Mouse (Mus musculus): ENCODE results near the gene Lsm2. TPM values are rescaled to one million over a fixed set of nuclear protein-coding genes. Genes with fewer than 3 reads are reported as not detected.

The Lsm2 gene
- polyA plus RNA-seq, 1 experiment from 2014 or later = 215 TPM

DNA sequence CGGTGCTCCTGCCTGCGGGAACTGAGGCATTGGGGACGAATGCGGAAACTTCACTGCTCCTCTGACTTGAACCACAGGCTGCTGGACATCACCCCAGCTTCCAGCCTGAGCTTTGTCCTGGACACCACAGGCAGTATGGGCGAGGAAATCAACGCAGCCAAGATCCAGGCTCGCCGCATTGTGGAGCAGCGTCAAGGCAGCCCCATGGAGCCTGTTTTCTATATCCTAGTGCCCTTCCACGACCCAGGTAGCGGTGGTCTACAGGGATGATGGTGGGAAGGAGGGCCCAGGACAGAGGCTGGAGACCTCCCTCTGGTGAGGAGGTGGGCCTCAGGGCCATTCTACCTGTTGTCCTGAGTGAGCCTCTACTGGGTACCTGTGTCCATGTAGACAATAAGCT lies 38.2 kb downstream of the Lsm2 start:
- no peak overlapping the region for H3K27ac ChIP-seq
- H3K4me1 ChIP-seq = peaks cover 65% of the 10 kb centered on the region
- peaks cover 23% of the 10 kb centered on the region for H3K36me3 ChIP-seq
- no peak for ATAC-seq
- no peak overlapping the region for H3K4me2 ChIP-seq
- 81% methylated on average over 11 of the region's 11 CpGs for whole genome bisulfite sequencing (ENCODE audit: insufficient replicate concordance)
- H3K4me3 ChIP-seq = no peak overlapping the region
- H3K27me3 ChIP-seq (replicated peaks) = 0 out of 2 replicates have a peak, but pooled peaks cover 3% of the 10 kb centered on the region
- no peaks in the 10 kb centered on the region for H3K9me3 ChIP-seq (replicated peaks)
- H3K9ac ChIP-seq = no peak overlapping the region

- Histone ChIP-seq H3K4me2 (no peak overlapping the region), H3K9me3 (replicated peaks) (no peaks in the 10 kb centered on the region), H3K4me1 (peaks cover 71% of the 10 kb centered on the region), H3K4me3 (no peak overlapping the region), H3K27me3 (replicated peaks) (0 out of 2 replicates have a peak, but pooled peaks cover 3% of the 10 kb centered on the region), H3K36me3 (peaks cover 16% of the 10 kb centered on the region), H3K27ac (no peak overlapping the region), H3K9ac (no peak overlapping the region)
- WGBS (ENCODE audit: insufficient replicate concordance) = 74% methylated on average over 8 of the region's 8 CpGs
- ATAC-seq = no peak
These were observed 38.9 kb downstream of the Lsm2 start for GRCm38 (mm10) chr17:35020551-35020950.

DNA sequence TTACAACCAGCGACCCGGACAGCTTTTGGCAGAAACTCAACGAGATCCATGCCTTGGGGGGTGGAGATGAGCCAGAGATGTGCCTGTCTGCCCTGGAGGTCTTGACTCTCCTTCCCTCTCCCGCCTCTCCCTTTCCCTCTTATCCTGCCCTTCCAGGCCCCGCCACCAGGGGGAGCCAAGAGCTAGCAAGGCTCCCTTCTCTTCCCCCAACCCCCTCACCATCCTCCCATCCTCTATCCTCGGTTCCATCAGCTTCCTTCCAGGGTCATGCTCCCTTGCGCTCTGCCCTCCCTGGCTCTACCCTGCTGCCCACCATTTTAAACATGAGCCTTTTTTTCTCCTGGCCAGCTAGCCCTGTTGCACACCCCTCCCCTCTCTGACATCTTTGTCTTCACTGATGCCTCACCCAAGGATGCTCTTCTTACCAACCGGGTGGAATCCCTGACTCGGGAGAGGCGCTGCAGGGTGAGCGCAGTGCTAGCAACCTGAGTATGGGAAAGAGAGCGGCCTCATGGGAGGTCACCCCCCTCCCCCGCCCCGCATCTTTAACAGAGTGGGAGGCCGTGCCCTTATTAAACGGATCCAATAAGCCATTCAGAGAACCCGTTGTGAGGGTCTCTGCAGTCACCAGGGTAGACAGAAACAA lies 39.6 kb downstream of the Lsm2 start:
- Histone ChIP-seq H3K9ac (peak overlapping the region; percentile 47; the same call in 1 of the 2 replicates), H3K36me3 (peaks cover 9% of the 10 kb centered on the region), H3K27me3 (replicated peaks) (0 out of 2 replicates have a peak, but pooled peaks cover 3% of the 10 kb centered on the region), H3K4me2 (peak overlapping the region; percentile 57), H3K4me1 (peaks cover 74% of the 10 kb centered on the region), H3K27ac (peak overlapping the region; percentile 77), H3K9me3 (replicated peaks) (no peaks in the 10 kb centered on the region), H3K4me3 (peak overlapping the region; percentile 18)
- 3% methylated on average over 17 of the region's 17 CpGs for WGBS (ENCODE audit: insufficient replicate concordance)
- ATAC-seq = peak; percentile 13; the same call in 1 of the 2 replicates

GRCm38 (mm10) chr17:35021842-35022477 lies 40.3 kb downstream of the Lsm2 start:
- Histone ChIP-seq H3K9me3 (replicated peaks) (no peaks in the 10 kb centered on the region), H3K9ac (no peak overlapping the region), H3K27me3 (replicated peaks) (0 out of 2 replicates have a peak, but pooled peaks cover 3% of the 10 kb centered on the region), H3K36me3 (peaks cover 2% of the 10 kb centered on the region), H3K4me2 (peak overlapping the region; percentile 57), H3K4me1 (peaks cover 70% of the 10 kb centered on the region), H3K27ac (peak overlapping the region; percentile 77), H3K4me3 (no peak overlapping the region)
- WGBS (ENCODE audit: insufficient replicate concordance) = 5% methylated on average over 6 of the region's 6 CpGs
- ATAC-seq = peak; percentile 90

DNA sequence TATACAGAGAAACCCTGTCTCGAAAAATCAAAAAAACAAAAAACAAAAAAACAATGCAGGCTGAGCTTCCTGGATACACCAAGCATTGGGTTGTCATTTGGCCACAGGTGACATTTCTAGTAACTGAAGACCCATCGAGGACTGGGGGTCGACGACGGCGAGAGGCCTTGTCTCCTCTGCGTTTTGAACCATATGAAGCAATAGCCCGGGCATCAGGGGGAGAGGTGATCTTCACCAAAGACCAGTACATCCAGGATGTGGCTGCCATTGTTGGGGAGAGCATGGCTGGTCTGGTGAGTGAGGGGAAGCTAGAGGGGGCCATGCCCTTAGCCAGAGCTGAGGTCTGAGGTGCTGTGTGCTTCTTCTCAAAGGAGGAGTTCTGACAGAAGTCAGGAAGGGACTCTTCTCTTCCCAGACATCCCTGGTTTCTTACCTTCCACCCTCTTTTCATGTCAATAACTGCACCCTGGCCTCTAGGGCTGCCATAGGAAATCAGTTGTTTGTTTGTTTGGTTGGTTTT lies 40.9 kb downstream of the Lsm2 start:
- Histone ChIP-seq H3K4me3 (no peak overlapping the region), H3K27ac (peak overlapping the region; percentile 77), H3K4me1 (peaks cover 74% of the 10 kb centered on the region), H3K4me2 (peak overlapping the region; percentile 57; the same call in 1 of the 2 replicates), H3K27me3 (replicated peaks) (0 out of 2 replicates have a peak, but pooled peaks cover 3% of the 10 kb centered on the region), H3K9ac (no peak overlapping the region), H3K9me3 (replicated peaks) (no peaks in the 10 kb centered on the region), H3K36me3 (no peaks in the 10 kb centered on the region)
- ATAC-seq = no peak
- 60% methylated on average over 8 of the region's 8 CpGs for WGBS (ENCODE audit: insufficient replicate concordance)

- no peak overlapping the region for H3K4me2 ChIP-seq
- 79% methylated on average over 5 of the region's 5 CpGs for WGBS (ENCODE audit: insufficient replicate concordance)
- no peak for ATAC-seq
- H3K27me3 ChIP-seq (replicated peaks) = 0 out of 2 replicates have a peak, but pooled peaks cover 3% of the 10 kb centered on the region
- no peaks in the 10 kb centered on the region for H3K9me3 ChIP-seq (replicated peaks)
- peak overlapping the region; percentile 77; the same call in 1 of the 2 replicates for H3K27ac ChIP-seq
- H3K4me1 ChIP-seq = peaks cover 74% of the 10 kb centered on the region
- no peak overlapping the region for H3K4me3 ChIP-seq
- H3K9ac ChIP-seq = 0 out of 2 replicates have a peak overlapping the region, but pooled peaks have one; percentile 13
- no peaks in the 10 kb centered on the region for H3K36me3 ChIP-seq
These were observed 41.6 kb downstream of the Lsm2 start for GRCm38 (mm10) chr17:35023221-35023620.

DNA sequence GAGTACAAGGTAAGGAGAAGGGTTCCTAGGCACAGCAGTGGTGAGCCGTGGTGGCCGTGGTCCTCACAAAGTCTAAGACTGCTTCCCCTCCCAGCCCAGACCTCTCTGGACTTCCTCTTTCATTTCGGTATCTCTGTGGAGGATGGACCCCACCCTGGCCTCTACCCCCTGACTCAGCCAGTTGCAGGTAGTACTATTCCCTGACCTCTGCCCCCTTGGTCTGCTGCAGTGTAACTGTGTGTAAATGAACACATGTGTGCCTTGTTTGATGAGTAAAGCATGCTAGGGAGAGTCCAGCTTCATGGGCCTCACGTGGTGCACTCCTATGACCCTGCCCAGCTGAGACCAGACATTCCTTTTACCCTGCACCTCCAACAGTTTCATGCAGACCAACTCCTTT lies 42.1 kb downstream of the Lsm2 start:
- Histone ChIP-seq H3K4me3 (no peak overlapping the region), H3K27me3 (replicated peaks) (0 out of 2 replicates have a peak, but pooled peaks cover 3% of the 10 kb centered on the region), H3K9ac (0 out of 2 replicates have a peak overlapping the region, but pooled peaks have one; percentile 13), H3K27ac (peak overlapping the region; percentile 42), H3K36me3 (no peaks in the 10 kb centered on the region), H3K4me1 (peaks cover 79% of the 10 kb centered on the region), H3K9me3 (replicated peaks) (no peaks in the 10 kb centered on the region), H3K4me2 (0 out of 2 replicates have a peak overlapping the region, but pooled peaks have one; percentile 4)
- 19% methylated on average over 4 of the region's 4 CpGs for WGBS (ENCODE audit: insufficient replicate concordance)
- no peak for ATAC-seq

DNA sequence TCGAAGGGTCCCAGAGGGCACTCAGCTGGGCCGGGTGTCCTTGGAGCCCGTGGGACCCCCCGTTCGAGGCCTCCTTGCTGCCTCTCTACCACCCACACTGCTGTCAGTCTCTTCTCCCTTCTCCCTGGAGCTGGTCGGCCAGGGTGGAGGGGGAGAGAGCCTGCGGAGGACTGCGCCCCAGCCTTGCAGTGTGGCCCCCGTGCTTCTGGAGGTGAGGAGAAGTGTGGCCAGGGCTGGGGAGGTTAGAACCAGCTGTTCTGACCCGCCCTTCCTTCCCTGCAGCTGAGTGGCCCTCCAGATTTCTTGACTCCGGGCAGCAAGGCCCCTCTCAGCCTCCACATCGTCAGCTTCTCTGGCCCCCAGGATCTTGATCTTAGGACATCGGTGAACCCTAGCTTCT lies 42.6 kb downstream of the Lsm2 start:
- Histone ChIP-seq H3K36me3 (no peaks in the 10 kb centered on the region), H3K9ac (no peak overlapping the region), H3K27ac (peak overlapping the region; percentile 39), H3K27me3 (replicated peaks) (0 out of 2 replicates have a peak, but pooled peaks cover 3% of the 10 kb centered on the region), H3K9me3 (replicated peaks) (no peaks in the 10 kb centered on the region), H3K4me1 (peaks cover 84% of the 10 kb centered on the region), H3K4me2 (no peak overlapping the region), H3K4me3 (no peak overlapping the region)
- no peak for ATAC-seq
- 52% methylated on average over 13 of the region's 13 CpGs for whole genome bisulfite sequencing (ENCODE audit: insufficient replicate concordance)

DNA sequence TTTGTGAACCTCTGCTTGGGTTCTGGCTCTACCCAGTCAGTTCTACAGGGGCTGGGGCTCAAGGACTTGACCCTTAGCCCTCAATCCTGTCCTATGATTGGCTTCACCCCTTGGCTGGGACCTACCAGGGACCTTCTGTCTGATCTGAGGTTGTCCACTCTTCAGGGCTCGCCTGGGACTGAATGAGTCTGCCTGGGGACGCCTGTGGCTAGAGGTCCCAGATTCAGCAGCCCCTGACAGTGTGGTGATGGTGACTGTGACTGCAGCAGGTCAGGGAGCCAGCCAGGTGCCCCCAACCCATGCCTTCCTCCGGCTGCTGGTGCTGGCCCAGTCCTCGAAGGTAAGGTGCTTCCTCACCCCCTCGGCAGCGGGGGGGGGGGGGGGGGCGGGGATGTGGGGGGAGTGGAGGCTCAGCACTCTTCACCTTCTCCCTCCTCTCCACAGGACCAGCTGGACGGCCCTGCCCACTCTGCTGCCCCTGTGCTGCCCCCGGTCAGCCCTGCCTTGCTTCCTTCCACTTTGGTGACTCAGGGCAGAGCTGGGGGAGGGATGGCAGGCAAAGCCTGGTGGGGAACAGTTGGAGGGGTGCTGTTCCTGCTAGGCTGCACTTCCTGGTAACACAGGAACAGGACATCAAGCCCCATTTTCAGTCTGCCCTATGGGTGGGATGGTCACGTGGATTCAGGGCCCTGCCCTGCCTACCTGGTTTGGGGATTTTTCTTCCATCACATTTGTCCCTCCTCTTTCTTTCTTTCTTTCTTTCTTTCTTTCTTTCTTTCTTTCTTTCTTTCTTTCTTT lies 43.2 kb downstream of the Lsm2 start:
- H3K4me2 ChIP-seq = no peak overlapping the region; the same call in 1 of the 2 replicates
- peaks cover 90% of the 10 kb centered on the region for H3K4me1 ChIP-seq
- H3K9ac ChIP-seq = no peak overlapping the region
- H3K27ac ChIP-seq = no peak overlapping the region
- H3K36me3 ChIP-seq = no peaks in the 10 kb centered on the region
- H3K9me3 ChIP-seq (replicated peaks) = no peaks in the 10 kb centered on the region
- no peak overlapping the region for H3K4me3 ChIP-seq
- H3K27me3 ChIP-seq (replicated peaks) = 0 out of 2 replicates have a peak, but pooled peaks cover 3% of the 10 kb centered on the region
- no peak for ATAC-seq
- 58% methylated on average over 8 of the region's 10 CpGs for WGBS (ENCODE audit: insufficient replicate concordance)

- Histone ChIP-seq H3K4me1 (peaks cover 93% of the 10 kb centered on the region), H3K36me3 (no peaks in the 10 kb centered on the region), H3K9ac (no peak overlapping the region), H3K27ac (no peak overlapping the region), H3K4me2 (no peak overlapping the region), H3K4me3 (no peak overlapping the region), H3K27me3 (replicated peaks) (0 out of 2 replicates have a peak, but pooled peaks cover 6% of the 10 kb centered on the region), H3K9me3 (replicated peaks) (no peaks in the 10 kb centered on the region)
- no peak for ATAC-seq
- 65% methylated on average over 5 of the region's 5 CpGs for WGBS (ENCODE audit: insufficient replicate concordance)
These were observed 44.5 kb downstream of the Lsm2 start for GRCm38 (mm10) chr17:35026206-35026605.

- H3K27ac ChIP-seq = peak within 1 kb of the TSS; percentile 17; the same call in 1 of the 2 replicates
- no peaks in the 10 kb centered on the region for H3K36me3 ChIP-seq
- 0 out of 2 replicates have a peak, but pooled peaks cover 6% of the 10 kb centered on the region for H3K27me3 ChIP-seq (replicated peaks)
- no peak within 1 kb of the TSS for H3K4me3 ChIP-seq
- H3K9me3 ChIP-seq (replicated peaks) = no peaks in the 10 kb centered on the region
- ATAC-seq = no peak
- H3K9ac ChIP-seq = peak within 1 kb of the TSS; percentile 10; the same call in 1 of the 2 replicates
- 52% methylated on average over 13 of the region's 13 CpGs for WGBS (ENCODE audit: insufficient replicate concordance)
- H3K4me1 ChIP-seq = peaks cover 93% of the 10 kb centered on the region
- H3K4me2 ChIP-seq = no peak within 1 kb of the TSS
These were observed 45.8 kb downstream of the Lsm2 start, which contains the start of gene Sapcd1 for GRCm38 (mm10) chr17:35027277-35028068. Sapcd1 (minus strand) TSS chr17:35028016.
